Mouse (Mus musculus): ENCODE results near the gene Atp5mpl. TPM values are rescaled to one million over a fixed set of nuclear protein-coding genes. Genes with fewer than 3 reads are reported as not detected.

The Atp5mpl gene
- 789 and 991 TPM in 2 replicates for polyA plus RNA-seq (2014; fragmentation: Nextera tagmentation; extraction: Ambion mirVana)

- Histone ChIP-seq H3K27ac (peak within 1 kb of the TSS; percentile 12; the same call in 1 of the 2 replicates), H3K9ac (peak within 1 kb of the TSS; percentile 76), H3K9me3 (ENCODE audit: control insufficient read depth, low read length) (no peaks in the 10 kb centered on the region), H3K4me1 (replicated peaks; ENCODE audit: control insufficient read depth, insufficient read depth, low read length) (peaks cover 12% of the 10 kb centered on the region), H3K4me3 (replicated peaks; ENCODE audit: low read length) (peak within 1 kb of the TSS; percentile 52), H3K36me3 (replicated peaks; ENCODE audit: control insufficient read depth, insufficient read depth) (peaks cover 14% of the 10 kb centered on the region), H3K4me2 (replicated peaks) (peak within 1 kb of the TSS; percentile 86), H3K27me3 (ENCODE audit: control insufficient read depth, insufficient read depth, low read length) (no peaks in the 10 kb centered on the region)
- ATAC-seq (ENCODE audit: low FRiP score): peak; percentile 92
- peak; percentile 97 for DNase-seq (ENCODE audit: low spot score)
- WGBS: under 1% methylated on average over 37 of the region's 37 CpGs
Measured at GRCm38 (mm10) chr12:111966683-111967173, at the start of gene Atp5mpl. TSS of gene Atp5mpl (minus strand) at chr12:111966977.

GRCm38 (mm10) chr12:112016346-112016745 is 49.6 kb upstream of the Atp5mpl start:
- DNase-seq (ENCODE audit: low spot score) (no peak), ATAC-seq (ENCODE audit: low FRiP score) (no peak)
- Histone ChIP-seq H3K9ac (no peak overlapping the region), H3K27me3 (ENCODE audit: control insufficient read depth, insufficient read depth, low read length) (no peaks in the 10 kb centered on the region), H3K27ac (no peak overlapping the region), H3K4me2 (replicated peaks) (no peak overlapping the region), H3K4me1 (replicated peaks; ENCODE audit: control insufficient read depth, insufficient read depth, low read length) (peaks cover 10% of the 10 kb centered on the region; the same call in 1 of the 2 replicates), H3K9me3 (ENCODE audit: control insufficient read depth, low read length) (0 out of 2 replicates have a peak, but pooled peaks cover 4% of the 10 kb centered on the region), H3K36me3 (replicated peaks; ENCODE audit: control insufficient read depth, insufficient read depth) (no peaks in the 10 kb centered on the region), H3K4me3 (replicated peaks; ENCODE audit: low read length) (no peak overlapping the region)
- 72% methylated on average over 4 of the region's 4 CpGs for WGBS

DNA sequence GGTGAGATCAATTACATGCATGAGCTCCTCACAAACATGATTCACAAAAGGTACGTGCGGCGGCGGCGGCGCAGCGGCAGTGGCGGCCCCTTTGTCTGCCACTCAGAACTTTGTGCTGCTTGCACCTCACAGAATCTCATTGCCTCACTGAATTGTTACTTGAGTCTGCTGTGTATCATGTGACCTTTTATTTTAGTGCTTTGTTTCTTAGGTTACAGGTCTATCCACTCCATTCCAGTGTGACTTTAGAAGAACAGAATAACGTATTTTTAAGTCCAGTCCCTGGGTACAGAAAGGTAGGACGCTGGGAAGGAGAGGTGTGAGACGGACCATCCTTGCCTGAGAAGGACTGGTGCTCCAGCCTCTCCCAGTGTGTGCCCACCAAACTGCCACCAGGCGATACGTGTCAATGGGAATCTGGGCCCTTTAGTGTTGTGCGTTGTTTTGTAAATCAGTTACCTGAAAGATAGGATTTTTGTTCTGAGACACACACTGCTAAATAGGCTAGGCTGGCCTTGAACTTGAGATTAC is 46.6 kb upstream of the Atp5mpl start:
- no peak overlapping the region; the same call in 1 of the 2 replicates for H3K4me3 ChIP-seq (replicated peaks; ENCODE audit: low read length)
- H3K4me2 ChIP-seq (replicated peaks): peak overlapping the region; percentile 47
- H3K9me3 ChIP-seq (ENCODE audit: control insufficient read depth, low read length): 0 out of 2 replicates have a peak, but pooled peaks cover 4% of the 10 kb centered on the region
- H3K9ac ChIP-seq: peak overlapping the region; percentile 45
- WGBS: 10% methylated on average over 14 of the region's 14 CpGs
- DNase-seq (ENCODE audit: low spot score) (no peak), ATAC-seq (ENCODE audit: low FRiP score) (no peak)
- H3K27me3 ChIP-seq (ENCODE audit: control insufficient read depth, insufficient read depth, low read length): no peaks in the 10 kb centered on the region
- peaks cover 10% of the 10 kb centered on the region; the same call in 1 of the 2 replicates for H3K4me1 ChIP-seq (replicated peaks; ENCODE audit: control insufficient read depth, insufficient read depth, low read length)
- H3K36me3 ChIP-seq (replicated peaks; ENCODE audit: control insufficient read depth, insufficient read depth): no peaks in the 10 kb centered on the region
- 0 out of 2 replicates have a peak overlapping the region, but pooled peaks have one; percentile 9 for H3K27ac ChIP-seq

GRCm38 (mm10) chr12:112012511-112013270 is 45.9 kb upstream of the Atp5mpl start:
- 16% methylated on average over 12 of the region's 12 CpGs for WGBS
- peak overlapping the region; percentile 47 for H3K4me2 ChIP-seq (replicated peaks)
- H3K27ac ChIP-seq: 0 out of 2 replicates have a peak overlapping the region, but pooled peaks have one; percentile 9
- H3K4me1 ChIP-seq (replicated peaks; ENCODE audit: control insufficient read depth, insufficient read depth, low read length): peaks cover 10% of the 10 kb centered on the region; the same call in 1 of the 2 replicates
- no peaks in the 10 kb centered on the region for H3K36me3 ChIP-seq (replicated peaks; ENCODE audit: control insufficient read depth, insufficient read depth)
- 0 out of 2 replicates have a peak, but pooled peaks cover 4% of the 10 kb centered on the region for H3K9me3 ChIP-seq (ENCODE audit: control insufficient read depth, low read length)
- peak; percentile 87 for ATAC-seq (ENCODE audit: low FRiP score)
- no peak for DNase-seq (ENCODE audit: low spot score)
- no peak overlapping the region; the same call in 1 of the 2 replicates for H3K4me3 ChIP-seq (replicated peaks; ENCODE audit: low read length)
- H3K9ac ChIP-seq: peak overlapping the region; percentile 45
- no peaks in the 10 kb centered on the region for H3K27me3 ChIP-seq (ENCODE audit: control insufficient read depth, insufficient read depth, low read length)

DNA sequence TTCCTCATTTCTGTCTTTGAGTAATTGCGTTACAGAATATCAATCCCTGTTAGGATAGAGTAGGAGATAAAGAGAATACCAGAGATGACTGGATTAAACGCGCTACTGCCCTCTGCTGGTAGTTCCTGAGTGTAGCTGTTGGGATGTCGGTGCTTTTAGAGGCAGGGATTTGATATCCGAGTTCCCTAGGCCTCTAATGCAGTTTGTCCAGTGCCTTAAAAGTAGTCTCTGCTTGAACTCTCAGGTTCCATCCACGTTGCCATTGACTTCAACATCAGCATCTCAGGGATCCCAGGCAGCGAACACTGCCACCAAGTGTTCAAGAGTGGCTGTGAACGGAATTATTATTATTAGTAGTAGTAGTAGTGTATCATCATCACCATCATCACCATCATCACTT is 34.4 kb upstream of the Atp5mpl start:
- no peaks in the 10 kb centered on the region for H3K27me3 ChIP-seq (ENCODE audit: control insufficient read depth, insufficient read depth, low read length)
- no peak overlapping the region for H3K4me3 ChIP-seq (replicated peaks; ENCODE audit: low read length)
- no peaks in the 10 kb centered on the region for H3K9me3 ChIP-seq (ENCODE audit: control insufficient read depth, low read length)
- ATAC-seq (ENCODE audit: low FRiP score): no peak; the same call in 1 of the 2 replicates
- no peaks in the 10 kb centered on the region for H3K36me3 ChIP-seq (replicated peaks; ENCODE audit: control insufficient read depth, insufficient read depth)
- H3K9ac ChIP-seq: no peak overlapping the region
- WGBS: 23% methylated on average over 8 of the region's 8 CpGs
- no peaks in the 10 kb centered on the region for H3K4me1 ChIP-seq (replicated peaks; ENCODE audit: control insufficient read depth, insufficient read depth, low read length)
- H3K4me2 ChIP-seq (replicated peaks): no peak overlapping the region
- DNase-seq (ENCODE audit: low spot score): peak; percentile 88
- H3K27ac ChIP-seq: no peak overlapping the region

- no peak for ATAC-seq (ENCODE audit: low FRiP score)
- no peak for DNase-seq (ENCODE audit: low spot score)
- no peaks in the 10 kb centered on the region for H3K36me3 ChIP-seq (replicated peaks; ENCODE audit: control insufficient read depth, insufficient read depth)
- H3K4me3 ChIP-seq (replicated peaks; ENCODE audit: low read length): no peak overlapping the region
- H3K9me3 ChIP-seq (ENCODE audit: control insufficient read depth, low read length): no peaks in the 10 kb centered on the region
- H3K27me3 ChIP-seq (ENCODE audit: control insufficient read depth, insufficient read depth, low read length): no peaks in the 10 kb centered on the region
- 94% methylated on average over 7 of the region's 7 CpGs for WGBS
- H3K4me2 ChIP-seq (replicated peaks): no peak overlapping the region
- no peaks in the 10 kb centered on the region for H3K4me1 ChIP-seq (replicated peaks; ENCODE audit: control insufficient read depth, insufficient read depth, low read length)
- H3K9ac ChIP-seq: no peak overlapping the region
- no peak overlapping the region for H3K27ac ChIP-seq
Measured at GRCm38 (mm10) chr12:111999735-112000134, 33.0 kb upstream of the Atp5mpl start.

DNA sequence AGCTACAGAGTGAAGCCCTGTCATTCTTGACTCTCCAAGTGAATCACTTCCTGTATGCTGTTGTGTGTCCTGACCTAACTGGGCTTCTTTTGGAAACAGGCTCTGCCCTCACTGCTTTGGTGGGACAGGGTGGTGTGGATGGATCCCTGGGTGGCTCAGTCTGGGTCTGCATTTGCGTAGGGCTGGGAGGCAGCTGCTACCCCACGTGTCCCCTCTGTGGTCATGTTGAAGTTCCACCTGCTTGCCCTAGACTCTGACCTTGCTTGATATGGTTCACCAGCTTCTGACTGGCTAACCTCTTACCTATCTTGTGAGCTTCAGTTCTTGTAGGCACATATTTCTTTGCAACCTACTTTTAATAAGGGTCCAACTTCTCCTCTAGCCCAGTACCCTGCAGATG is 28.4 kb upstream of the Atp5mpl start:
- Histone ChIP-seq H3K27ac (no peak overlapping the region), H3K36me3 (replicated peaks; ENCODE audit: control insufficient read depth, insufficient read depth) (no peaks in the 10 kb centered on the region), H3K4me3 (replicated peaks; ENCODE audit: low read length) (no peak overlapping the region), H3K9ac (no peak overlapping the region), H3K9me3 (ENCODE audit: control insufficient read depth, low read length) (no peaks in the 10 kb centered on the region), H3K4me1 (replicated peaks; ENCODE audit: control insufficient read depth, insufficient read depth, low read length) (no peaks in the 10 kb centered on the region), H3K27me3 (ENCODE audit: control insufficient read depth, insufficient read depth, low read length) (no peaks in the 10 kb centered on the region), H3K4me2 (replicated peaks) (no peak overlapping the region)
- DNase-seq (ENCODE audit: low spot score) (no peak), ATAC-seq (ENCODE audit: low FRiP score) (no peak)
- 80% methylated on average over 2 of the region's 2 CpGs for WGBS

DNA sequence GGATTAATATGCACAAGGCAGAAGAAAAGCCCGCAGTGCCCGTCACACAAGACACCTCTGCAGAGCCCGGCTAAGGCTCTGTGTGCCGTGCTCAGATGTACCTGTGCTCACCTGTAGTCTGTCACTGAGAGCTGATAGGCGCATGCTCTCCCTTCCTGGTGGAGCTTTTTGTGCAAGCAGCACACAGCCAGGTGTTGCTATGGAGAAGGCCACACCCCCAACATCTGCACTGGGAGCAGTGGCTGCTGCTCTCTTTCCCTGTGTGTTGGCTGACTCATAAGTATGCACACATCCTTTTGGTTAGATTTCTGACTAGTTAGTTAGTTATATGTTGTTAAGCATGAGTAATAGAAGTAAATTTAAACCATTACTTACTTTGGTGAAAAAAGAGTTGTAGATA is 25.8 kb upstream of the Atp5mpl start:
- Histone ChIP-seq H3K36me3 (replicated peaks; ENCODE audit: control insufficient read depth, insufficient read depth) (no peaks in the 10 kb centered on the region), H3K4me2 (replicated peaks) (no peak overlapping the region), H3K27me3 (ENCODE audit: control insufficient read depth, insufficient read depth, low read length) (no peaks in the 10 kb centered on the region), H3K9me3 (ENCODE audit: control insufficient read depth, low read length) (no peaks in the 10 kb centered on the region), H3K27ac (no peak overlapping the region), H3K4me3 (replicated peaks; ENCODE audit: low read length) (no peak overlapping the region), H3K4me1 (replicated peaks; ENCODE audit: control insufficient read depth, insufficient read depth, low read length) (no peaks in the 10 kb centered on the region), H3K9ac (no peak overlapping the region)
- DNase-seq (ENCODE audit: low spot score) (no peak), ATAC-seq (ENCODE audit: low FRiP score) (no peak)
- WGBS: 94% methylated on average over 5 of the region's 5 CpGs

DNA sequence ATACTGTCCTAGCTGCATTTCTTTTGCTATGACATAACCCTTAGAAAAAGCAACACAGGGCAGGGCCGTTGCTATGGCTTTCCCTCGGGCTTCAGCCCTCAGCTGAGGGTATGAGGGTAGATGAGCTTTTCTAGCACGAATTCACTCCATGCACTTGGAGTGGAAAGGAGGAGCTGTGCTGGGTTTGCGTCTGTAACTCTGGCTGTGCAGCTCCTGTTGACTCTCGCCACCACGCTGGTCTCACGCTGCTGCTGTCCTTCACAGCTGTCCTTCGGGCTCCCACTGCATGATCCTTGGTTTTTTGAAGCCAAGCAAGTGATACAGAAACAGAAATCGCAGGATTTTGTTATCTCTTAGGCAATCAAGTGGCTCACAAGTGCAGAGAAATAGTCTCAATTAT is 20.0 kb upstream of the Atp5mpl start:
- Histone ChIP-seq H3K27ac (no peak overlapping the region), H3K9me3 (ENCODE audit: control insufficient read depth, low read length) (no peaks in the 10 kb centered on the region), H3K4me1 (replicated peaks; ENCODE audit: control insufficient read depth, insufficient read depth, low read length) (no peaks in the 10 kb centered on the region), H3K4me2 (replicated peaks) (no peak overlapping the region), H3K36me3 (replicated peaks; ENCODE audit: control insufficient read depth, insufficient read depth) (no peaks in the 10 kb centered on the region), H3K4me3 (replicated peaks; ENCODE audit: low read length) (no peak overlapping the region), H3K27me3 (ENCODE audit: control insufficient read depth, insufficient read depth, low read length) (no peaks in the 10 kb centered on the region), H3K9ac (no peak overlapping the region)
- ATAC-seq (ENCODE audit: low FRiP score) (no peak), DNase-seq (ENCODE audit: low spot score) (no peak)
- WGBS: 61% methylated on average over 9 of the region's 9 CpGs
